Mouse (Mus musculus) cerebellum, postnatal 4 days (tissue): ENCODE measurements around the gene Wbp2.

Source experiments
- DNase-seq, 2 experiments: peaks; one replicate each; pipeline ENCODE4 v3.0.0; 2022; ENCODE audit warnings: low spot score in 2 of 2, mixed read lengths in 1 of 2

Wbp2 gene

GRCm38 (mm10) chr11:116030898-116031845 lies 55.6 kb downstream of the Wbp2 start:
- peak in 1 of 2 experiments; percentile 31 for DNase-seq

- DNase-seq = peak; percentile 91 to 97
These were observed 56.5 kb downstream of the Wbp2 start, which contains the start of gene Unk for GRCm38 (mm10) chr11:116030088-116030897. Unk (plus strand) TSS chr11:116030322.

DNA sequence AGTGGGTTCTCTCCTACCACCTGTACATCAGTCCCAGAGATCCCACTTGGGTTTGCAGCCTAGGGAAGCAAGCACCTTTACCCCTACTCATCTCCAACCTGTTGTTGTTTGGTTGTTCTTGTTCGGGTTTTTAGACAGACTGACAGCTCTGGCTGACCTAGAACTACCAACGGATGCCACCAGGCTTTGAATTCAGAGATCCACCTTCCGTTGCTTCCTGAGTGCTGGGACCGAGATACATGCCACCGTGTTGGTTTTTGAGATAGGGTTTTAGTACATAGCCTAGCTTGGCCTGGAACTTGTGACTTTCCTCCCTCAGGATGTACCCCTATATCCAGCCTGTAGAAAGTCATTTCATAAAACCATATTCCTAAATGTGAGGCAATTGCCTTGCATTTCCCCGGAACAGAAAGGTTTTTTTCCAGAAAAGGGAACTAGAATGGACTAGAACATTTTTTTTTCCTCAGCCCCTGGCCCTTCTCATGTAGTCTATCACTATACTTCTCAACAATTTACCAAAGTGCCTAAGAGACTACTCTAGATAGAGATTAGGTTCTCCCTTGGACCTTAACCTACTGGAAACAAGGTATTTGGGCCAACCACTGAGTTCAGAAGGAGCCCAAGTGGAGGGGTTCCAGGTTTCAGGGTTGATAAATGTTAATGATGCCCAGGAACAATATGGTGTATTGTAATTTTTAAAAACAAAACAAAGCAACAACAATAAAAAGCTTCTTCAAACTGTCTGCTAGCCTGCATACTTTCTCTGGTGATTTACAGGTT lies 57.5 kb downstream of the Wbp2 start:
- no peak for DNase-seq
